Mouse (Mus musculus): ENCODE results near the gene Neu1.
A peak's percentile ranks its signal among the peaks of the same experiment; 100 is the strongest.
"Not testable (repeated sequence)": the region's sequence is repeated elsewhere in the genome, so short reads cannot be mapped to it uniquely, and the experiment has no call there.

Gene Neu1

GRCm38 (mm10) chr17:34931061-34931734 lies at the start of gene Neu1:
Neu1 (plus strand) TSS chr17:34931253.
- peak; percentile 100 for DNase-seq

GRCm38 (mm10) chr17:34881683-34882310 lies 49.3 kb upstream of the Neu1 start, which contains the start of gene Gm20547:
Gm20547 (minus strand) TSS chr17:34882042.
- DNase-seq = peak; percentile 58 to 66

- peak in 1 of 2 experiments; percentile 31 for DNase-seq
Measured at GRCm38 (mm10) chr17:34883332-34883731, 47.7 kb upstream of the Neu1 start.

GRCm38 (mm10) chr17:34884704-34885103 lies 46.3 kb upstream of the Neu1 start:
- DNase-seq = no peak

GRCm38 (mm10) chr17:34885615-34886014 lies 45.4 kb upstream of the Neu1 start:
- no peak for DNase-seq

- no peak for DNase-seq
Measured at GRCm38 (mm10) chr17:34887942-34888341, 43.1 kb upstream of the Neu1 start.

- DNase-seq = no peak
Measured at GRCm38 (mm10) chr17:34890074-34890743, 40.8 kb upstream of the Neu1 start.

GRCm38 (mm10) chr17:34891377-34891776 lies 39.7 kb upstream of the Neu1 start:
- peak in 1 of 2 experiments; percentile 40 for DNase-seq

GRCm38 (mm10) chr17:34893072-34893824 lies 37.8 kb upstream of the Neu1 start:
- DNase-seq = no peak

GRCm38 (mm10) chr17:34894074-34894597 lies 36.9 kb upstream of the Neu1 start:
- DNase-seq = peak; percentile 94 to 97

GRCm38 (mm10) chr17:34894801-34895530 lies 36.1 kb upstream of the Neu1 start:
- peak; percentile 25 to 77 for DNase-seq

- DNase-seq = no peak
Measured at GRCm38 (mm10) chr17:34895724-34896123, 35.3 kb upstream of the Neu1 start.

- DNase-seq = no peak
Measured at GRCm38 (mm10) chr17:34896366-34896765, 34.7 kb upstream of the Neu1 start.

- DNase-seq = peak; percentile 35 to 43
Measured at GRCm38 (mm10) chr17:34897373-34898159, 33.5 kb upstream of the Neu1 start.

GRCm38 (mm10) chr17:34898160-34898586 lies 32.9 kb upstream of the Neu1 start, which contains the start of the genes C2 and Ehmt2:
C2 (minus strand) TSS chr17:34898265.
Ehmt2 (plus strand) TSS chr17:34898469.
- peak; percentile 66 to 89 for DNase-seq

GRCm38 (mm10) chr17:34898706-34899052 lies 32.4 kb upstream of the Neu1 start:
- peak in 1 of 2 experiments; percentile 59 for DNase-seq

- DNase-seq = peak; percentile 39 to 69
Measured at GRCm38 (mm10) chr17:34899053-34899889, 31.8 kb upstream of the Neu1 start.

- peak; percentile 58 to 59 for DNase-seq
Measured at GRCm38 (mm10) chr17:34899890-34900243, 31.2 kb upstream of the Neu1 start.

GRCm38 (mm10) chr17:34900826-34901225 lies 30.2 kb upstream of the Neu1 start:
- not testable (repeated sequence) for DNase-seq

- not testable (repeated sequence) for DNase-seq
Measured at GRCm38 (mm10) chr17:34901948-34902347, 29.1 kb upstream of the Neu1 start.
